Mouse (Mus musculus): ENCODE data around the gene Cdk14.

Cdk14 gene

GRCm38 (mm10) chr5:4991023-4991422 lies 429.1 kb downstream of the Cdk14 start:
- H3K4me3 ChIP-seq (replicated peaks; ENCODE audit: low read length) = no peak overlapping the region
- no peaks in the 10 kb centered on the region for H3K4me1 ChIP-seq (replicated peaks; ENCODE audit: low read depth, low read length)
- no peaks in the 10 kb centered on the region for H3K36me3 ChIP-seq (ENCODE audit: insufficient read depth, low read length)
- H3K9me3 ChIP-seq (ENCODE audit: low read length) = no peaks in the 10 kb centered on the region
- H3K27me3 ChIP-seq (ENCODE audit: insufficient read depth, low read length) = no peaks in the 10 kb centered on the region
- TF ChIP-seq POU5F1 (IDR thresholded peaks at IDR 0.05; ENCODE audit: borderline replicate concordance, low read length) (no peak), CTCF (conservative IDR thresholded peaks at IDR 0.05; ENCODE audit: low read length) (no peak), NANOG (IDR thresholded peaks at IDR 0.05; ENCODE audit: borderline replicate concordance, low read length) (no peak)

GRCm38 (mm10) chr5:4990237-4990636 lies 429.9 kb downstream of the Cdk14 start:
- Histone ChIP-seq H3K9me3 (ENCODE audit: low read length) (no peaks in the 10 kb centered on the region), H3K4me1 (replicated peaks; ENCODE audit: low read depth, low read length) (no peaks in the 10 kb centered on the region), H3K4me3 (replicated peaks; ENCODE audit: low read length) (no peak overlapping the region), H3K36me3 (ENCODE audit: insufficient read depth, low read length) (no peaks in the 10 kb centered on the region), H3K27me3 (ENCODE audit: insufficient read depth, low read length) (no peaks in the 10 kb centered on the region)
- no peak for TF ChIP-seq CTCF (conservative IDR thresholded peaks at IDR 0.05; ENCODE audit: low read length)
- TF ChIP-seq POU5F1 (IDR thresholded peaks at IDR 0.05; ENCODE audit: borderline replicate concordance, low read length) = no peak
- TF ChIP-seq NANOG (IDR thresholded peaks at IDR 0.05; ENCODE audit: borderline replicate concordance, low read length) = no peak

GRCm38 (mm10) chr5:4986181-4986580 lies 433.9 kb downstream of the Cdk14 start:
- H3K9me3 ChIP-seq (ENCODE audit: low read length) = no peaks in the 10 kb centered on the region
- H3K27me3 ChIP-seq (ENCODE audit: insufficient read depth, low read length) = no peaks in the 10 kb centered on the region
- no peaks in the 10 kb centered on the region for H3K4me1 ChIP-seq (replicated peaks; ENCODE audit: low read depth, low read length)
- no peak overlapping the region for H3K4me3 ChIP-seq (replicated peaks; ENCODE audit: low read length)
- TF ChIP-seq CTCF (conservative IDR thresholded peaks at IDR 0.05; ENCODE audit: low read length) (no peak), POU5F1 (IDR thresholded peaks at IDR 0.05; ENCODE audit: borderline replicate concordance, low read length) (no peak), NANOG (IDR thresholded peaks at IDR 0.05; ENCODE audit: borderline replicate concordance, low read length) (no peak)
- no peaks in the 10 kb centered on the region for H3K36me3 ChIP-seq (ENCODE audit: insufficient read depth, low read length)

GRCm38 (mm10) chr5:4979551-4979950 lies 440.6 kb downstream of the Cdk14 start:
- TF ChIP-seq NANOG (IDR thresholded peaks at IDR 0.05; ENCODE audit: borderline replicate concordance, low read length) (no peak), CTCF (conservative IDR thresholded peaks at IDR 0.05; ENCODE audit: low read length) (no peak), POU5F1 (IDR thresholded peaks at IDR 0.05; ENCODE audit: borderline replicate concordance, low read length) (no peak)
- no peaks in the 10 kb centered on the region for H3K9me3 ChIP-seq (ENCODE audit: low read length)
- no peaks in the 10 kb centered on the region for H3K36me3 ChIP-seq (ENCODE audit: insufficient read depth, low read length)
- no peaks in the 10 kb centered on the region for H3K4me1 ChIP-seq (replicated peaks; ENCODE audit: low read depth, low read length)
- H3K27me3 ChIP-seq (ENCODE audit: insufficient read depth, low read length) = no peaks in the 10 kb centered on the region
- H3K4me3 ChIP-seq (replicated peaks; ENCODE audit: low read length) = no peak overlapping the region

- no peak overlapping the region for H3K4me3 ChIP-seq (replicated peaks; ENCODE audit: low read length)
- H3K4me1 ChIP-seq (replicated peaks; ENCODE audit: low read depth, low read length) = no peaks in the 10 kb centered on the region
- H3K27me3 ChIP-seq (ENCODE audit: insufficient read depth, low read length) = no peaks in the 10 kb centered on the region
- TF ChIP-seq NANOG (IDR thresholded peaks at IDR 0.05; ENCODE audit: borderline replicate concordance, low read length) (no peak), POU5F1 (IDR thresholded peaks at IDR 0.05; ENCODE audit: borderline replicate concordance, low read length) (no peak), CTCF (conservative IDR thresholded peaks at IDR 0.05; ENCODE audit: low read length) (no peak)
- no peaks in the 10 kb centered on the region for H3K9me3 ChIP-seq (ENCODE audit: low read length)
- H3K36me3 ChIP-seq (ENCODE audit: insufficient read depth, low read length) = no peaks in the 10 kb centered on the region
Observed at GRCm38 (mm10) chr5:4973408-4973807, 446.7 kb downstream of the Cdk14 start.

GRCm38 (mm10) chr5:4962063-4962610 lies 458.0 kb downstream of the Cdk14 start:
- Histone ChIP-seq H3K36me3 (ENCODE audit: insufficient read depth, low read length) (no peaks in the 10 kb centered on the region), H3K4me1 (replicated peaks; ENCODE audit: low read depth, low read length) (no peaks in the 10 kb centered on the region), H3K9me3 (ENCODE audit: low read length) (peaks cover 22% of the 10 kb centered on the region), H3K27me3 (ENCODE audit: insufficient read depth, low read length) (no peaks in the 10 kb centered on the region), H3K4me3 (replicated peaks; ENCODE audit: low read length) (no peak overlapping the region)
- TF ChIP-seq POU5F1 (IDR thresholded peaks at IDR 0.05; ENCODE audit: borderline replicate concordance, low read length) = no peak
- peak; percentile 84 for TF ChIP-seq CTCF (conservative IDR thresholded peaks at IDR 0.05; ENCODE audit: low read length)

- no peak overlapping the region for H3K4me3 ChIP-seq (replicated peaks; ENCODE audit: low read length)
- no peaks in the 10 kb centered on the region for H3K36me3 ChIP-seq (ENCODE audit: insufficient read depth, low read length)
- H3K27me3 ChIP-seq (ENCODE audit: insufficient read depth, low read length) = no peaks in the 10 kb centered on the region
- H3K9me3 ChIP-seq (ENCODE audit: low read length) = peaks cover 22% of the 10 kb centered on the region
- H3K4me1 ChIP-seq (replicated peaks; ENCODE audit: low read depth, low read length) = no peaks in the 10 kb centered on the region
- TF ChIP-seq NANOG (IDR thresholded peaks at IDR 0.05; ENCODE audit: borderline replicate concordance, low read length) = no peak
- TF ChIP-seq CTCF (conservative IDR thresholded peaks at IDR 0.05; ENCODE audit: low read length) = no peak
- no peak for TF ChIP-seq POU5F1 (IDR thresholded peaks at IDR 0.05; ENCODE audit: borderline replicate concordance, low read length)
Observed at GRCm38 (mm10) chr5:4961636-4962035, 458.5 kb downstream of the Cdk14 start.

GRCm38 (mm10) chr5:4959446-4959845 lies 460.7 kb downstream of the Cdk14 start:
- Histone ChIP-seq H3K4me3 (replicated peaks; ENCODE audit: low read length) (no peak overlapping the region), H3K9me3 (ENCODE audit: low read length) (peaks cover 22% of the 10 kb centered on the region), H3K27me3 (ENCODE audit: insufficient read depth, low read length) (no peaks in the 10 kb centered on the region), H3K36me3 (ENCODE audit: insufficient read depth, low read length) (no peaks in the 10 kb centered on the region), H3K4me1 (replicated peaks; ENCODE audit: low read depth, low read length) (no peaks in the 10 kb centered on the region)
- TF ChIP-seq POU5F1 (IDR thresholded peaks at IDR 0.05; ENCODE audit: borderline replicate concordance, low read length) (no peak), NANOG (IDR thresholded peaks at IDR 0.05; ENCODE audit: borderline replicate concordance, low read length) (no peak), CTCF (conservative IDR thresholded peaks at IDR 0.05; ENCODE audit: low read length) (no peak)

GRCm38 (mm10) chr5:4955993-4956392 lies 464.1 kb downstream of the Cdk14 start:
- no peak for TF ChIP-seq POU5F1 (IDR thresholded peaks at IDR 0.05; ENCODE audit: borderline replicate concordance, low read length)
- TF ChIP-seq CTCF (conservative IDR thresholded peaks at IDR 0.05; ENCODE audit: low read length) = no peak
- TF ChIP-seq NANOG (IDR thresholded peaks at IDR 0.05; ENCODE audit: borderline replicate concordance, low read length) = no peak

More at GRCm38 (mm10) chr5:4955993-4956392, 464.1 kb downstream of the Cdk14 start:
- Histone ChIP-seq H3K9me3 (ENCODE audit: low read length) (peaks cover 12% of the 10 kb centered on the region), H3K36me3 (ENCODE audit: insufficient read depth, low read length) (no peaks in the 10 kb centered on the region), H3K27me3 (ENCODE audit: insufficient read depth, low read length) (no peaks in the 10 kb centered on the region), H3K4me3 (replicated peaks; ENCODE audit: low read length) (no peak overlapping the region), H3K4me1 (replicated peaks; ENCODE audit: low read depth, low read length) (no peaks in the 10 kb centered on the region)

Data from E14TG2a.4 (cell line).